Mouse (Mus musculus) hindlimb bud, embryonic 11.5 days (tissue): ENCODE results near the gene Kctd10.

Experiments used
- DNase-seq: peaks from one replicate; pipeline ENCODE4 v3.0.0-alpha.2; 2012; ENCODE audit warnings: low read depth, low spot score; ENCODE audit errors: extremely low spot score

Kctd10 gene

GRCm38 (mm10) chr5:114351490-114351889, 28.8 kb downstream of the Kctd10 start:
- no peak for DNase-seq

GRCm38 (mm10) chr5:114347005-114347404, 33.3 kb downstream of the Kctd10 start:
- no peak for DNase-seq

GRCm38 (mm10) chr5:114345538-114345937, 34.8 kb downstream of the Kctd10 start:
- DNase-seq: no peak

GRCm38 (mm10) chr5:114343612-114344011, 36.7 kb downstream of the Kctd10 start:
- DNase-seq: no peak

GRCm38 (mm10) chr5:114342996-114343395, 37.3 kb downstream of the Kctd10 start:
- DNase-seq: no peak

- no peak for DNase-seq
These were observed 56.4 kb downstream of the Kctd10 start for GRCm38 (mm10) chr5:114323791-114324507.

- no peak for DNase-seq
These were observed 57.1 kb downstream of the Kctd10 start for GRCm38 (mm10) chr5:114323105-114323790.
